Mouse (Mus musculus) lung, postnatal 14 days (tissue): ENCODE results near the gene Nf1.

Experiments used
- DNase-seq: peaks from one replicate; pipeline ENCODE4 v3.0.0; 2021

Gene Nf1

GRCm38 (mm10) chr11:79529736-79530135, 190.2 kb downstream of the Nf1 start:
- no peak for DNase-seq

- peak; percentile 18 for DNase-seq
These were observed 190.9 kb downstream of the Nf1 start, which contains the start of the genes Evi2 and Evi2a for GRCm38 (mm10) chr11:79530333-79530761. Gene Evi2 (minus strand): TSS chr11:79530589. Gene Evi2a (minus strand): TSS chr11:79530609.

GRCm38 (mm10) chr11:79530774-79531173, 191.3 kb downstream of the Nf1 start:
- DNase-seq = no peak

DNA sequence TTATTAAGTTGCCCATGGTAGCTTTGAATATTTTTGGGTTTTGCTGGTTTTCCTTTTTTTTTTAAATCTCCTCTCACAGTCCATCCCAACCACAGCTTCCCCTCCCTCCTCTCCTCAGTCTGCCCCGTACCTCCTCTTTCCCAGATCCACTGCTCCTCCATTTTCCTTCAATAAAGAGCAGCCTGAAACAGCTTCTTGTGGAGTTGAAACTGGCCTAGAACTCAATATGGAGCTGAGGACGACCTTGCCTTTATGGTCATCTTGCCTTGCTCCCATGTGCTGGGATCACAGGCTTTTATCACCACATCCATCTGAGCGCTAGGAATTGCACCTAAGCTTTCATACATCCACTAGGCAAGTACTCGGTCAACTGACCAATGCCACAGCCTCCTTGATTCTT, 192.0 kb downstream of the Nf1 start:
- no peak for DNase-seq

DNA sequence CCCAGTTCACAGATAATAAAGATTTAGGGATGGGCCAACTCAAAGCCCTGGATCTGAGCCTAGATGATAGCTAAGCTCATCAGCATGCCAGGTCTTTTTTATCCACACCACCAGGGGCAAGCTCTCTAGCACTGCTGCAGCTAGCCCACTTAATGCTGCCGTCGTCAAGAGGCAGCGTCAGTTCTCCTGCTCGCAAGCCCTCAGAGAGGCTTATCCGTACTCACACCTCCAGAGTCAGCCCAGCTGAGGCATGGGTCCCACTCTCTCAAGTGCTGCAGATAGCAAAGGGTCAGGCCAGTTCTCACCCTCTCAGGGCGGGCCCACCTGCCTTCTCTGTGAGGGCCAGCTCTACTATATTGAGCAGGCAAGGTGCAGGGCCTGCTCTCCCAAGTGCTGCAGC, 193.8 kb downstream of the Nf1 start:
- no peak for DNase-seq

DNA sequence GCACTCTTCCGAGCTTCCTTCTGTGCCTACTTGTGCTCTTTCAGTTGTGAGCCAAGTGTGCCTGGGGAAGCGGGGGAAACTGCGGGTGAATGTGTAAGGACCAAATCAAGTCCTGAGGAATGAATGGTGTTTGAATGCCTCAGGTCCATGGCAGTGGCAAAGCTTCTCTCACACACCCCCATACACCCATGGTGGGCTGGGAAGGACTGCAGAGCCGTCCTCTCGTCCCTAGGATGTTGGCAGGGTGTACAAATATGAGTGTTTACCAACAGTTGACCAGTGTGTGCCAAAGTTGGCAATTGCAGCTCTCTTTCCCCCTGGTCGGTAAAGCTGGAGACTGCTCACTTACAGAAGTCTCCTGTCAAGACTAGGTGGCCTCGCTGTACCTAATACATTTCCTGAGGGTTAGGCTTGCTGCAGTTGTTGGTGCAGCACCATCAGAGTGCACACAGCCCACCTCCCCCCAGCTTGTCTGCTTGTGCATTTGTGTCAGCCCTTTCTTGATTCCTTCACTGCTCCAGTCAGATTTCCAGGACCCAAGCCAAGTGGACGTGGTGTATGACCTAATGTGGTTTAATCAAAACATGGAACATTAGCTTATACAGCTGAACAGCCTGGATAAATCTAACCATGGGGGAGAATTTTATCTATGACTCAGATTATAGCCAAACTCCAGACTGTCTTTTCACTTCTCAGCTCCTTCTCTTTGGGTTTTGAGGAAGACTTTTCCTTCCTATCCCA, 194.6 kb downstream of the Nf1 start:
- peak; percentile 53 for DNase-seq

- no peak for DNase-seq
These were observed 196.1 kb downstream of the Nf1 start for GRCm38 (mm10) chr11:79535554-79535953.

GRCm38 (mm10) chr11:79536293-79536692, 196.8 kb downstream of the Nf1 start:
- DNase-seq = no peak

GRCm38 (mm10) chr11:79552622-79553021, 213.1 kb downstream of the Nf1 start:
- no peak for DNase-seq

DNA sequence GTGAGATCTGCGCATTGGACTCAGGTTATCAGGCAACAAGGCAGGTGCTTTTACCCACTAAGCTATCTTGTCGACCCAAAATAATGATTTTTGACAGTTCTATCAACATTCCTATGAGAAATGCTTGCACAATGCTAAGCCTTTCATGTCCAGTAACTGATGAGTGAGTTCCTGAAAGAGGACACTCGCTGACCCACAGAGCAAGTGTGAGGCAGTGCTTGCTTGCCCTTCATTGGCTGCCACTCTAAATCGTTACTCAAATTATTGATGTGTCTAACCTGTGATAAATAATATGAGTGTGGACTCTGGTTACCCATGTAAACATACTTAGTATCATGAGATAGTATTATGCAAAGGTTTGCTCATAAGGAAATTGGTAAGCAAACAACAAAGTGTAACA, 221.0 kb downstream of the Nf1 start:
- DNase-seq = no peak

DNA sequence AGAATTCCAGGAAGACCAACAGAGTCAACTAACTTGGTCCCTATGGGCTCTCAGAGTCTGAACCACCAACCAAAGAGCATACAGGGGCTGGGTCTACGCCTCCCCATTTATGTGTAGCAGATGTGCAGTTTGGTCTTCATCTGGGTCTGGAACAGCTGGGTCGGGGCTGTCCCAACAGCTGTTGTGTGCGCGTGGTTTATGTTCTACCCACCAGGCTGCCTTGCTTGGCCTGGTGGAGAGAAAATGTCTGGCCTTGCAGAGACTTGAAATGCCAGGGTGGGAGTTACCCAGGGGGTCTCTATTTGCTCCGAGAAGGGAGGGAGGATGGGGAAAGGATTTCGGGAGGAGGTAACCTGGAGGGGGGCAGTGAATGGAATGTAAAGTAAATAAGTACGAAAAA, 224.0 kb downstream of the Nf1 start:
- DNase-seq = no peak

- no peak for DNase-seq
These were observed 227.5 kb downstream of the Nf1 start for GRCm38 (mm10) chr11:79566947-79567346.

GRCm38 (mm10) chr11:79568197-79568911, 228.9 kb downstream of the Nf1 start:
- no peak for DNase-seq

- no peak for DNase-seq
These were observed 230.8 kb downstream of the Nf1 start for GRCm38 (mm10) chr11:79570319-79570718.

DNA sequence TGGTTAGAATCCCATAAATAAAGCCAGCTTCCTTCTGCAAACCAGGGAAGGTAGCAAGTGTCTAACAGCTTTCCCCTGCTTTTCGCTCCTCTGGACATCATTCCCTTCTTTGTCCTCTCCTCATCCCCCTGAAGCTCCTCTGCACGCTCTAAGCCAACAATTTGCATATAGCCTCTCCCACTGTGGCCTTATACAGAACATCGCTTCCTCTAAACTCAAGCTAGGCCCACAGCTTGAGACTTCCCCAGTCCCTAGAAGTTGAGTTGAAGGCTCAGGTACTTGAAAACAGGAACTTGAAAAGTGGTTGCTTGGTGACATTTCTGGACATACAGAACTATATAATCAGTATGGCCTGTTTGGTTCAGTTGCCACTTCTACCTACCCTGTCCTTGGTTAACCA, 234.3 kb downstream of the Nf1 start:
- DNase-seq = no peak

GRCm38 (mm10) chr11:79575383-79576073, 236.0 kb downstream of the Nf1 start:
- no peak for DNase-seq

DNA sequence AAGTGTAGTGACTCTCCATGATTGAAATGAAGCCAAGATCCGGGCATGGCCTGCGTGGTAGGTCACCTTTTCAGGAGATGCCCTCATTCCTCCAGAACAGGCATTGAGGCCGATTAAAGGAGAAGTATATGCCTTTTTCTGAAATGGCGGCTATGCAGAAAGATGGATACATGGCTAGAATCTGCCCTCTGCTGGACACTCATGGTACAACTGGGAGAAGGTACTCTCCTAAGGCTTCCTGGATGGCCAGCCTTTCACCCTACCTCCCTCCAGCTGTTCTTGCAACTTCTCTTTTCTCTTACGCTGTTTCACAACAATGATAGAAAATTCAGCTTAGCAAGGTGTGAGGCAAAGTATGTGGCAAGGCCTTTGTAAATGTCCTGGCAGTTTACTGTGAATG, 238.2 kb downstream of the Nf1 start:
- DNase-seq = peak; percentile 85

GRCm38 (mm10) chr11:79580660-79581059, 241.2 kb downstream of the Nf1 start:
- no peak for DNase-seq

- DNase-seq = no peak
These were observed 241.8 kb downstream of the Nf1 start for GRCm38 (mm10) chr11:79581257-79581656.

- peak; percentile 72 for DNase-seq
These were observed 244.7 kb downstream of the Nf1 start for GRCm38 (mm10) chr11:79584191-79584590.

- peak; percentile 39 for DNase-seq
These were observed 250.0 kb downstream of the Nf1 start for GRCm38 (mm10) chr11:79589317-79590075.

DNA sequence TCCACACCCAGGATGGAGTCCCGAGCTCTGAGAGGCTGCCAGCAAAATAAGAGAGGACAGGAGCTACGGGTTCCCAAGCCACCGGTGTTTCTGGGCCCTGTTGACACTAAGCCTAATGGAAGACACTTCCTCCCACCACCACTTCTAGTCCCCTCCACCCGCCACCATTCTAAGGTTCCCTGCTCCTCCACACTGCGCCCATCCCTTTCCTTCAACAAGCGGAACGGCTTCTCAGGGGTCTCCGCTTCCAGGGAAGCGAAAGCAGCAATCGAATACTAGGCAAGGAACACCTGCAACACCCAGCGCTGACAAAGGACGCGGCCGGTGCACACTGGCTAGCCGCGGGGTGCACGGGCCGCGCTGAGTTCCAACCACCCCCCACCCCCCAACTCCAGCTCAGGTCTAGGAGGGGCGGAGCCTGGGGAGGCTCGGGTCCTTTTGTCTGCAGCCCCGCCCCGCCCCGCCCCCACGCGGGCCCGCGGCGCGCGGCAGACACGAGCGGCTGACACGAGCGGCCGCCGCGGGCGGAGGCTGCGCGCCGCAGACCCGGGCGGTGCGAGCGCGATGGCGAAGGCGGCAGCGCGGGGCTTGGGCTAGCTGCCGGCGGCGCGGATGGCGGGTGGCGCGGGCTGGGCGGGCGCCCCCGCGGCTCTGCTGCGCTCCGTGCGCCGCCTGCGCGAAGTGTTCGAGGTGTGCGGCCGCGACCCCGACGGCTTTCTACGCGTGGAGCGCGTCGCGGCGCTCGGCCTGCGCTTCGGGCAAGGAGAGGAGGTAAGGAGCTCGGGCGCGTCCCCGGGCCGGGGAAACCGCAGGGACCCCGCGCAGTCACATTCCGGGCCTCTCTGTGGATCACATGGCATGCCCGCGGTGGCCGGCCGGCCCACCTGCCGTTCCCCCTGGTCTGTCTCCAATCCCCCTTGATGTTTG, 251.4 kb downstream of the Nf1 start, which contains the start of gene Rab11fip4:
TSS of gene Rab11fip4 (plus strand) at position 549 of the 927 bp plus-strand sequence.
- no peak for DNase-seq
